Mouse (Mus musculus) heart, adult 2 months (tissue): Measurements from ENCODE around the gene S100a11. TPM values are rescaled to one million over a fixed set of nuclear protein-coding genes. Genes with fewer than 3 reads are reported as not detected.

ENCODE experiments used
- DNase-seq, 2 experiments: peaks; one replicate each; pipeline ENCODE4 v3.0.0; 2021
- H3K27ac ChIP-seq: fragments of 200-600 bp; 2 replicates; pipeline ENCODE4 v1.8.1; 2022
- H3K27me3 ChIP-seq: fragments of 200-500 bp; 2 replicates; pipeline ENCODE4 v1.6.1; 2012; ENCODE audit warnings: mild to moderate bottlenecking, low read length, inconsistent platforms, mixed read lengths; ENCODE audit not compliant: control insufficient read depth, insufficient read depth
- H3K36me3 ChIP-seq: fragments of 200-500 bp; 2 replicates; pipeline ENCODE4 v1.6.1; 2012; ENCODE audit warnings: low read length, inconsistent platforms; ENCODE audit not compliant: control insufficient read depth, insufficient read depth
- H3K4me1 ChIP-seq: fragments of 200-500 bp; 2 replicates; pipeline ENCODE4 v1.6.1; 2011; ENCODE audit warnings: low read length; ENCODE audit not compliant: control insufficient read depth, insufficient read depth
- H3K4me3 ChIP-seq: fragments of 200-600 bp; 2 replicates; pipeline ENCODE4 v1.8.1; 2022
- H3K79me2 ChIP-seq: fragments of 200-500 bp; replicated peaks from 2 replicates; pipeline ENCODE4 v1.6.1; 2012; ENCODE audit warnings: mild to moderate bottlenecking, inconsistent platforms, low read length, moderate library complexity, mixed read lengths; ENCODE audit not compliant: control insufficient read depth, insufficient read depth
- H3K9ac ChIP-seq: fragments of 200-500 bp; 2 replicates; pipeline ENCODE4 v1.6.1; 2012; ENCODE audit warnings: low read depth, mild to moderate bottlenecking, control low read depth, inconsistent platforms, low read length, mixed read lengths
- CTCF ChIP-seq: fragments of 200-600 bp; IDR thresholded peaks from 2 replicates; pipeline ENCODE4 v1.8.1; 2022; ENCODE audit warnings: antibody characterized with exemption, mild to moderate bottlenecking, moderate library complexity
- EP300 ChIP-seq: fragments of 200-500 bp; IDR thresholded peaks from 2 replicates; pipeline ENCODE4 v1.6.1; 2011; ENCODE audit warnings: low read depth, low read length, control low read depth; ENCODE audit not compliant: insufficient read depth
- POLR2A ChIP-seq: fragments of 200-500 bp; IDR thresholded peaks from 2 replicates; pipeline ENCODE4 v1.6.1; 2011; ENCODE audit warnings: mild to moderate bottlenecking, low read depth, low read length, control low read depth; ENCODE audit not compliant: insufficient read depth
- WGBS: fragments of 180-500 bp; shearing (Covaris S2); methylation state at CpG from one replicate; pipeline ENCODE4 v1.1.7; 2018; 5-methylcytosine and 5-hydroxymethylcytosine counted together
- intact Hi-C: fragments of 180-260 bp; cut with DNase I; formaldehyde crosslinking; loops from one replicate; pipeline ENCODE4 v1.15.1; 2025
- polyA plus RNA-seq: library from polyadenylated mRNA; depleted of rRNA; stranded (reverse); fragments of >200 nt; gene quantifications from 2 replicates; pipeline ENCODE4 v1.2.3, GENCODE M21; 2012; rRNA removed
- total RNA-seq, 2 experiments: library from RNA; stranded (reverse); gene quantifications; 2 replicates each; pipeline ENCODE4 v1.2.3; 2021

S100a11 gene
- total and polyA plus RNA-seq, 3 experiments = 72.5 to 99.1 (median 73.7) TPM

GRCm38 (mm10) chr3:93569046-93569445, 48.8 kb downstream of the S100a11 start:
- Histone ChIP-seq H3K79me2 (no peaks in the 10 kb centered on the region), H3K36me3 (peaks cover 12% of the 10 kb centered on the region), H3K27ac (peak overlapping the region; percentile 87), H3K4me3 (peak overlapping the region; percentile 23; the same call in 1 of the 2 replicates), H3K4me1 (peaks cover 2% of the 10 kb centered on the region), H3K27me3 (no peaks in the 10 kb centered on the region), H3K9ac (0 out of 2 replicates have a peak overlapping the region, but pooled peaks have one; percentile 11)
- intact Hi-C loops = loop anchor here (2.0 kb wide), 1 partner anchor 26 kb away; no protein-coding TSS in a partner anchor
- WGBS = 15% methylated on average over 2 of the region's 2 CpGs
- TF ChIP-seq CTCF = no peak
- TF ChIP-seq POLR2A = no peak
- TF ChIP-seq EP300 = no peak
- DNase-seq = no peak

GRCm38 (mm10) chr3:93572058-93572791, 51.9 kb downstream of the S100a11 start:
- intact Hi-C loops = no loop called here
- WGBS = 68% methylated on average over 5 of the region's 5 CpGs

More at GRCm38 (mm10) chr3:93572058-93572791, 51.9 kb downstream of the S100a11 start:
- DNase-seq = no peak
- no peak for TF ChIP-seq CTCF
- TF ChIP-seq EP300 = no peak
- no peak for TF ChIP-seq POLR2A
- no peak overlapping the region for H3K4me3 ChIP-seq
- H3K79me2 ChIP-seq = no peaks in the 10 kb centered on the region
- no peaks in the 10 kb centered on the region for H3K27me3 ChIP-seq
- H3K4me1 ChIP-seq = peaks cover 2% of the 10 kb centered on the region
- no peak overlapping the region for H3K27ac ChIP-seq
- no peak overlapping the region for H3K9ac ChIP-seq
- H3K36me3 ChIP-seq = peaks cover 6% of the 10 kb centered on the region; the same call in 1 of the 2 replicates

Other genes starting within 250 kb of the S100a11 start
- not detected for gene Flg, start 247.0 kb upstream of the S100a11 start, total RNA-seq
- not detected in 2 replicates for gene Flg, start 247.0 kb upstream of the S100a11 start, polyA plus RNA-seq
- gene Hrnr, start 200.7 kb upstream of the S100a11 start, total RNA-seq = under 1 TPM in 1 of 2 experiments, not detected in 1; 0.03 TPM
- gene Hrnr, start 200.7 kb upstream of the S100a11 start, polyA plus RNA-seq = not detected in 2 replicates
- not detected for gene Rptn, start 126.8 kb upstream of the S100a11 start, total RNA-seq
- 0.02 TPM in 1 of 2 replicates, not detected in the other for gene Rptn, start 126.8 kb upstream of the S100a11 start, polyA plus RNA-seq
- gene Tchh, start 78.2 kb upstream of the S100a11 start, total RNA-seq = under 1 TPM; 0.08 to 0.14 TPM
- 0.02 TPM in 1 of 2 replicates, not detected in the other for gene Tchh, start 78.2 kb upstream of the S100a11 start, polyA plus RNA-seq
- not detected for gene Tchhl1, start 51.7 kb upstream of the S100a11 start, total RNA-seq
- not detected in 2 replicates for gene Tchhl1, start 51.7 kb upstream of the S100a11 start, polyA plus RNA-seq
- gene S100a10, start 34.6 kb downstream of the S100a11 start, total RNA-seq = 10 to 100 TPM; 70.5 to 93.9 TPM
- 41.9 and 47.3 TPM in 2 replicates for gene S100a10, start 34.6 kb downstream of the S100a11 start, polyA plus RNA-seq
- not detected for gene Tdpoz2, start 132.2 kb downstream of the S100a11 start, total RNA-seq
- gene Tdpoz2, start 132.2 kb downstream of the S100a11 start, polyA plus RNA-seq = not detected in 2 replicates
- not detected for gene Tdpoz1, start 155.8 kb downstream of the S100a11 start, total RNA-seq
- not detected in 2 replicates for gene Tdpoz1, start 155.8 kb downstream of the S100a11 start, polyA plus RNA-seq
- gene Gm37596, start 172.6 kb downstream of the S100a11 start, total RNA-seq = not detected
- gene Gm37596, start 172.6 kb downstream of the S100a11 start, polyA plus RNA-seq = not detected in 2 replicates